Mouse (Mus musculus): ENCODE measurements at regions not wholly inside any gene's neighbourhood (a gene's known extent, or its start where the extent isn't known, plus 50 kb on each side); places are given as distances from the start of the nearest gene placed in this dataset.

- DNase-seq (ENCODE audit: low read depth): no peak
Observed at GRCm38 (mm10) chr13:19523686-19524085, 96.0 kb downstream of the Epdr1 start.

DNA sequence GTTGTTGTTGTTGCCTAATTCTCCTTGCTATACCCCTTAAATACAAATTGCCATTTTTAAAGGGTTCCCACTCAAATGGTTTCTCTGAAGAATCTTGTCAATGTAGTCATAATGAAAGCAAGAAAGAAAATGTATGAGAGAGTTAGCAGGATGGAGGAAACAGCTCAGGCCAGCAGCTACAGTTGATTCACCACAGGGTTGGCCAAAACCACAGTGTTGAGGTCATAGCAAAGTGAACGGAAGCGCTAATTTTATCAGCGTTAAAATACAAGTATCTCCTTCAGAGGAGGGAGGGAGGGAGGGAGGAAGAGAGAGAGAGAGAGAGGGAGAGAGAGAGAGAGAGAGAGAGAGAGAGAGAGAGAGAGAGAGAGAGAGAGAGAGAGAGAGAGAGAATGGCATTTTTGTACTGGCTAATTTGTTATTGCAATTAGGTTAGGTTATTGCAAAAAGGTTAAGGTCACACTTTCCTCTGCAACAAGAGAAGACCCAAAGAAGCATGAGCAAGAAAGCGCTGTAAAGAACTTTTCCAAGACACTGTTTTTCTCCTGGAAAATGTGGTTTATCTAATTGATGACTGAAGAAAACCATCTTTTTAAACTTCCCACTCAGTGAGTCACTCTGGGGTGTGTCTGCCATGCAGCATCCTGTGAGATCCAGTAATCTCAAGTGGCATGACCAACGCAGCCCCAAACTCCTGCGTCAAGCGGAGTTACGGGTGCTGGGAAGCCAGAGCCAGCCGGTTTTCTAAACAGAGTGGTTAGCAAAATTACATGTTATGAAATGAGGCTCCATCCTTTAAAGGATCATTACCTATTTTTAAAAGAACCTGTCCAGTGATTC is 101.6 kb downstream of the Epdr1 start:
- DNase-seq (ENCODE audit: low read depth): peak; percentile 21

DNA sequence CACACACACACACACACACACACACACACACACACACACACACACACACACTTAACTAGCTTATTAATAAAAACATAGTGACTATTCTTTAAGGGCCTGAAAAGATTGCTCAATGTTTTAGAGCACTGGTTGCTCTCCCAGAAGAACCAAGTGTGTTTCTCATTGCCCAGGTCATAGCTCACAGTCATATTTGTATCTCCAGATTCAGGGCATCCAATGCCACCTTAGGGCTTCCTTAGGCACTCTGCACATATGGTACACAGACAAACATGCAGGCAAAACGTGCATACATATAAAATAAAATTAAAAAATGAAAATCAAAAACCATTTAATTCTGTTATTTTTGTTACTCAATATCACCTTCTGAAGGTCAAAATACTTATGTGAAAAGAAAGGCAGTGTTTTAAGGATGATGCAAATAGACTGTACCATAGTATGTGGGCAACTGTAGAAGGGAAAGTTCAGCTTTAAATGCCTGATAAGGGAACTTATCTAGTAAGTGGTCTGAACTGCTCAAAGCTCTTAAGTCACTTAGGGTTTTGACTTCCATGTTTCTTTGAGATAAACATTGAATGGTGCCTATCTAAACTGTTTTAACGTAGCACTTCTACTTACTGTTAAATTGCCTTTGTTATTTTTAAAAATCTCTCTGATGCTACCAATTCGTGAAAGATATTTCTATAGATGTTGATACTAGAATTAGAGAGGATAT is 104.7 kb downstream of the Epdr1 start:
- no peak for DNase-seq (ENCODE audit: low read depth)

GRCm38 (mm10) chr13:19506543-19506942 is 110.9 kb upstream of the Stard3nl start:
- no peak for DNase-seq (ENCODE audit: low read depth)

GRCm38 (mm10) chr13:19504241-19504640 is 108.6 kb upstream of the Stard3nl start:
- no peak for DNase-seq (ENCODE audit: low read depth)

DNA sequence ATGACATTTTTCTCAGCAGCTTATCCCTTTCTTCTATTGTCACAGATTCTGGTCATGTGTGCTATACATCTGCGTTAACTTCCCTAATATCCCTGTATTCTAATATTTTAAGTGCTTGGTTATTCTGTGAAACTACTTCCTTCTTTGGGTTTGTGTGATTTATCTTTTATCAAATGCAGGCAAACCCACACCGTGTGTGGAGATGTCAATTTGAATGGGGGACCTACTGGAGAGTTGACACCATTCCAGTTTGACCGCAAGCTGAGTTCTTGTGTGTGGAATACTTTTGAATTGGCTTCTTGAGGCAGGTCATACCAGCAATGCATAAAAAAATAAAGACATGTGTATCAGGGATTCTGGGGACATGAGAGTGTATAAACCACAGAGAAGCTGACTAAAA is 86.6 kb upstream of the Stard3nl start:
- DNase-seq (ENCODE audit: low read depth): no peak

DNA sequence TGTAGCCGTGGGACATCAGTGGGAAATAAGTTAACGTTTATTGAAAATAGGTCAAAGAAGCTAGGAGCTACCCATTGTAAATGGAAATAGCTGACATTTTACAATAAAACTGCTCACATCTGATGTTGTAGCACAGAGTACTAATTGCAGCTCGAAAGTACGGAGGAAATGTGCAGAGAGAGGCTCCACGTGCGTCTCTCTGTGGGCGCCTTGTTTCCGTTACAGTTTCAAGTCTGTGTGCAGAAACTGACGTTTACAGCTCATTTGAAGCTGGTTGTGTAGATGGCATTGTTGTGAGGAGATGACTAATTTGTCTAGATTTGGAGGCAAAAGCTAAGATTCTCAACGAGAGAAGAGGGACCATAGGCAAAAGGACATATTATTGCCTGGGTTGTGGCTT is 78.4 kb upstream of the Stard3nl start:
- DNase-seq (ENCODE audit: low read depth): peak; percentile 56

- DNase-seq (ENCODE audit: low read depth): peak; percentile 26
Observed at GRCm38 (mm10) chr13:19470729-19471128, 75.1 kb upstream of the Stard3nl start.

DNA sequence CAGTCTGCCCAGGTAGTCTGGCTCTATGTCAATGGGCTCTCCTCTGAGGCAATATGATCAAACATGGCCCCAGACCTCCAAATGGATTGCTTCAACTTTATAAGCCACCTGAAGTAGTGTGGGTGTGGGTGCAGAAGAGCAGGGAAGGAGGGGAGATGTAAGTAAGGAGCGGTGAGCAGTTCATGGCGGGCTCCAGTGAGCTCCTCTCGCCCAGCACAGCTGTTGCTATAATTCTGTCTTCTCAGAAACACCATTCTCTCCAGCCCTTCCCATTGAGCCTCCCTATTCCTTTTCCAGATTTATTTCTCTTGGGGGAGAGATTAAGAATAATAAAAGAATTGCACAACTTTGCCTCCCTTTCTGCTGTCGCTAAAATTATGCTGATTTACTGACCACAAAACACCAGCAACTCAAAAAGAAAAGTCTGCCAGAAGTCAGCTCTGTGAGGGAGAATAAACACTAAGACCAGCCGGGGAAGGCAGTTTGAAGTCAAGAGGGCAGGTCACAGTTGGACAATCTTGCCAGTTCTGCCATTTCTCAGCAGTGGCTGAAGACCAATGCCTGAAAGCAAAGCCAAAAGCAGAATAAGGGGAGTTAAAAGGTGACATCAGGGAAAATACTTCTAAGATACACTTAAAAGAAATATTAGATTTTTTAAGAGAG is 71.3 kb upstream of the Stard3nl start:
- no peak for DNase-seq (ENCODE audit: low read depth)

GRCm38 (mm10) chr13:19462966-19463365 is 67.4 kb upstream of the Stard3nl start:
- DNase-seq (ENCODE audit: low read depth): no peak

DNA sequence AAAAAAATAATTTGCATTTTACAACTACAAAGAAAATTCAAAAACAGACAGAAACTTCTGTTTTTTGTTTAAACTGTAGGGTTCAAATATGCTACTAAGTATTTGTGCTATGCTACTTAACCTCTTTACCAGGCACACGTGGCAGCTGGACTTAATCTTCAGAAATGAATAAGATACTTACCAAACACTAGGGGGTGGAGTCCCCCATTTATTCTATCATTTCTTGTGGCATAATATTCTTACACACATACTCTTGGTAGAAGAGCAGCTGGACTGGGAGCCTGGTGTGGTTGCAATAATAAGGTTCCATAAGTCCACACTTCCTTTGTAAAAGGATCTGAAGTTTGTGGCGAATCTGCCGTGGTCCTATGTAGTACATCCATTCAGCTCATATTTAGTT is 53.8 kb upstream of the Stard3nl start:
- DNase-seq (ENCODE audit: low read depth): no peak

Data from induced T-regulatory cell, adult 2 months (primary cell).